Mouse (Mus musculus) brain, embryonic 14.5 days (tissue): ENCODE results near the gene 1700088E04Rik. TPM values are rescaled to one million over a fixed set of nuclear protein-coding genes. Genes with fewer than 3 reads are reported as not detected.

ENCODE experiments used
- DNase-seq: peaks from one replicate; pipeline ENCODE4 v3.0.0-alpha.2; 2011; ENCODE audit warnings: low read depth
- CTCF ChIP-seq: fragments of 200-500 bp; IDR thresholded peaks from 2 replicates; pipeline ENCODE4 v1.5.1; 2012; ENCODE audit warnings: inconsistent platforms, mild to moderate bottlenecking, moderate library complexity, borderline replicate concordance; ENCODE audit not compliant: insufficient read depth, insufficient read length; ENCODE audit errors: extremely low read depth
- POLR2A ChIP-seq: fragments of 200-500 bp; IDR thresholded peaks from 2 replicates; pipeline ENCODE4 v1.6.1; 2012; ENCODE audit warnings: mild to moderate bottlenecking, inconsistent platforms, borderline replicate concordance; ENCODE audit not compliant: poor library complexity, insufficient read depth, insufficient read length, severe bottlenecking; ENCODE audit errors: extremely low read depth
- polyA plus RNA-seq: library from polyadenylated mRNA; depleted of rRNA; stranded (reverse); fragments of >200 nt; gene quantifications from 2 replicates; pipeline ENCODE4 v1.2.3, GENCODE M21; 2012; rRNA removed

1700088E04Rik gene
- polyA plus RNA-seq, result 14.4 and 15.9 TPM in 2 replicates

DNA sequence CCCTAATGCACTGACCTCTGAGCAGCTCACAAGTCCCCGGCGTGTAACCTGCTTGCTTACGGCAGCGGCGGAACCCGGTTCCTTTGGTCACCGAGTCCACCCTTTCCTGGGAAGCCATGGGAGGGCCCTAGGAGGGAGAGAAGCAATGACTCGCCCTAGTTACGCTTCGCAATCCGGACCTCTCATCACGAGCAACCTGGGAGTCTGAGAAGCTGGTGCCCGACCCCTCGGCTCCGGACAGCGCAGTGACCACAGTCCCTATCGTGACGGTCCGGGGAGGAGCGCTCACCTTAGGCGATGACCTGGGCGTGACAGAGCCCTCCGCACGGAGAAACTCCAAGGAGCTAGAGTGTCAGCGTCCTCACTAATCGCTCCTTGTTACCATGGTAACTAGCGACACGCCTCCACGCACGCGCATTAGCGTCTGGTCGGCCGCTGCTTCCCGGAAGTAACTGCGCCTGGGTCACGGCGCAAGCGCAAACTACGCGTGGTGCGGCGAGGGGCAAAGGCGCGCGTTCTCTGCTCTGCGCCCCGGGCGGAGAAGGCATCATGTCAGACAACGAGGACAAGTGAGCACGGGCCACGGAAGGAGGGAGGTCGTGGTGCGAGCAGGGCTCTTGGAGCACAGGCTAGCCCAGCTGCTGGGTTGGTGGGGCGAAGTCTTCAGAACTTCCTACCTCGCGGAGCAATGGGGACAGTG is at the start of gene 1700088E04Rik, which contains the start of gene Polr2f:
1700088E04Rik (minus strand) TSS at position 388 of the 700 bp plus-strand sequence.
Polr2f (plus strand) TSS at position 144 of the 700 bp plus-strand sequence.
- TF ChIP-seq CTCF, result no peak
- peak; percentile 66; the same call in 1 of the 2 replicates for TF ChIP-seq POLR2A
- peak; percentile 98 for DNase-seq

DNA sequence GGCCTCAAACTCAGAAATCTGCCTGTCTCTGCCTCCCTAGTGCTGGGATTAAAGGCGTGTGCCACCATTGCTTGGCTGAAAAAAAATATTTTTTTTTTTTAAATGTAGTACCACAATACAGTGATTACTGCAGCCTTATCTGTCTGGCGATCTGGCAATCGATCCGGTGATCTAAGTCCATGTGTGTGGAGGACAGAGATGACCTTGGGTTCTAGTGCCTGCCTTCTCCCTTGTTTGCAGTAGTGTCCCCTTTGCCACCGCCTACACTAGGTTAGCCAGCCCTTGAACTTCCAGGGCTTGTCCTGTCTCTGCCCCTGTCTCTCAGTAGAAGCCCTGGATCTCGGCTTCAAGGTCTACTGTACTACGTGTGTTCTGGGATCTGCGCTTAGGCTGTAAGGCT is 46.8 kb upstream of the 1700088E04Rik start:
- TF ChIP-seq POLR2A, result no peak
- TF ChIP-seq CTCF, result no peak
- no peak for DNase-seq

DNA sequence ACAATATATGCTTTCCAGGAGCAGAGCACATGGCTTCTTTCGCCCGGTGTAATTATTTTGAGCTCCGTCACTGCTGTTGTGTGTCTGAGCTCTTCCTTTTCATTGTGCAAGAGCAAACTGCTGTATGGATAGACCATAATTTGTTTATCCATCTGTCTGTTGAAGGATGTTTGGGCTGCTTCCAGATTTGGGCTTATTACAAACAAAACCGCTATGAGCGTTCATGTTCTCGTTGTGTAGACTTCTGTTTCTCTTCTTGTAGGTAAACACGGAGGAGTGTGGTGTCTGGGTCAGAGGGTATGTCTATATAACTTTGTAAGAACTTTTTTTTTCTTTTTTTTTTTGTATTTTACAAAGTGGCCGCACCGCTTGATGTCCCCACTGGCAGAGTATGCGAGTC is 44.2 kb upstream of the 1700088E04Rik start:
- peak; percentile 21 for DNase-seq
- TF ChIP-seq POLR2A (no peak), CTCF (no peak)

DNA sequence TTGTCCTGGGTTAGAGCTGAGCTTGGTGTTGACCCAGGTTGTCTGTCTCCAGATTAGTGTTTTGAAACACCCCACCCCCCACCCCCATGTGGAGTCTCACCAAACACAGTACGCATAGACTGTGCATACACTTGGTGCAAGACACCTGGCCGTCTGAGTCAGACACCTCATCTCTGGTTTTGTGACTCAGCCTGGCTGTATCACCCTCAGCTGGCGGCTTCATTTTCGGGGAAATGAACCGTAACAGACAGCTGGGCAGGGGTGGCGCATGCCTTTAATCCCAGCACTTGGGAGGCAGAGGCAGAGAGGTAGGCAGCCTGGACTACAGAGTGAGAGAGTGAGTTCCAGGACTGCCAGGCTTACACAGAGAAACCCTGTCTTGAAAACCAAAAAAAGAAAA is 35.9 kb upstream of the 1700088E04Rik start:
- no peak for DNase-seq
- TF ChIP-seq CTCF (no peak), POLR2A (no peak)

DNA sequence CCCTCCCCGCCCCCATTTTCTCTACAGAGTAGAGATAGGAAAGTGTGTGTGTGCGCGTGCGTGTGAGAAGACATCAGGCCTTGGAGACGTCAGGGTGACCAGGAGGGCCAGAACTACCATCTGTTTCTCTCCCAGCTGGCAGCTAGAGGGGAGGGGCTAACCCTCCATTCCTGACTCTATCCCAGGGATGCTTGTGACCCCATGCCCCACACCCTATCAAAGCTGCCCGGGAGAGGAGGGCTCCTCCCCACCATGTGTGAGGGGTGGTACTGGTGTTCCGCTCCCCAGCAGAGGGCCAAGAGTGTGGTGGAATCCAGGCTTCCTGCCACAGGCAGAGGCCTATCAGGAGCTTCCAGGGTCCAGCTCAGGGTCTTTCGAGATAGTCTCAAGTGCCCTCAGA is 25.7 kb upstream of the 1700088E04Rik start:
- TF ChIP-seq CTCF (no peak), POLR2A (no peak)
- peak; percentile 33 for DNase-seq

DNA sequence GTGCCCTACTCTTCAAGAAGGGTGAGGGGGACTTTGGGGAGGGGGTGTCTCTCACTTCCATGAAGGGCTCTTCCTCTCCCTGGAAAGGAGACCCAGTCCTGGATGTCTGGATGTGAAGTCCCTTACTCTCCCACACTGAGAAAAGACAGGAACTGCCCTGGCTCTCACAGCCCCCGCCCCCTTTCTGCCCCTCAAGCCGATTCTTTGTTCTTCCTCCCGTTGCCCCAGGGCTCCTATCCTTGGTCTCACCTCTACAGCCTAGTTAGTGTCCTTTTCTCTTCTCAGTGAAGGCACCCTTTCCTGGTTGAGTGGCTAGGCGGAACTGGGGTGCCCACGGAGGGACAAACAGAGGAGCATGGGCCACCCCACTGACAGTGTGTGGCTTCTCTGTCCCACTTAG is 24.1 kb upstream of the 1700088E04Rik start, which contains the start of gene Sox10:
Sox10 (minus strand) TSS at position 101 of the 400 bp plus-strand sequence.
- no peak for DNase-seq
- TF ChIP-seq POLR2A, result no peak

DNA sequence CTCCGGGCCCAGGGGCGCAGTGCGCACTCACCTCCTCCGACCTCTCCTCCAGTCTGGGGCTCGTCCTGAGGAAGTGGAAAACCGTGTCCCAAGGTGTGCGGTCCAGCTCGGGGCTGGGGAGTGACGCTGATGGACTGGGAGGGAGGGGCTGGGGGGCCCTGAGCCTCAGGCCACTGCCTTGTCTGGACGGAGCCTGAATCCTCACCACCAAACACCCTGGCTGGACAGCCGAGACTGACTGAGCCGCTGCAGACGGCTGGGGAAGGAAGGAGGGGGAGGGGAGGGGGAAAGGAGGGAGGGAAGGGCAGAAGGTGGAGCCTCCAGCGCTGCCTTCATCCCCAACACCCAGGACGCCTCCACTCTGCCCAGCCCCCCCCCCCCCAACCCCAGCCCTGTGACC is 23.2 kb upstream of the 1700088E04Rik start:
- DNase-seq, result no peak
- TF ChIP-seq POLR2A, result no peak
- TF ChIP-seq CTCF, result no peak

DNA sequence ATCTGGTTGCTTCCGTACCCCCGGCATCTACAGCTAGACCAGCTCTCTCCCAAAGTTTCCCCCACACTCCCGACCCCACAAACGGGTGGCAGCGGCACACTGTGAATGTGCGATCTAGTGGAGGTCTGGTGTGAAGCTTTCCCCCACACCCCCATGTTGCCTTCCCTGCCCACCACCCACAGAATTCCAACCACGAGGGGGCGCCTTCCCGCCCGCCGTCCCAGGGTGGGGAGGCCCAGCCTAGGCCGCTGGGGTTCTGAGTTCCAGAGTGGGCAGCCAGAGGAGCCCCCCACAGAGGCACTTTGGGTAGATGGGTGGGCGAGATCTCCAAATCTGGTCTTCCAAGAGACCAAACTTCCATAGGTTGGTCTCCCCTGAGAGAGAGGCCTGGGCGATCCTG is 21.8 kb upstream of the 1700088E04Rik start:
- no peak for DNase-seq
- TF ChIP-seq POLR2A (no peak), CTCF (0 out of 2 replicates have a peak, but pooled peaks have one; percentile 0)

DNA sequence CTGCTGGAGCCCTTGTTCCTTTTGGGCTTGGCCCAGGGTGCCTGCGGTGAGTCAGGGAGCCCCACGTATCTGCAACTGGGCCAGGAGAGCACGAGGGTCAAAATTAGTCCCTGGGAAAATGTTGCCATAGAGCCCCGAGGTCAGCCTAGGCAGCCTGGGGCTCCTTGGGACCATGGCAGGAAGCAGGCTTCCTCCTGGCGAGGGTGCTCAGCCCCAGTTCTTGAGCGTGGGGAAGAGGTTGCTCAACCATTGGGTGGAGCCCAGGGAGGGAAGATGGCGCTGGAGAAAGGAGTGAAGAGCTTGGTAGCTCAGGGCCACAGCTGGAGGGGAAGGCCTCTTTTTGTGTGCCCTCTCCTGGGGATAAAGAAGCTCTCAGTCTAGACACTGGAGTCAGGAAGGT is 21.2 kb upstream of the 1700088E04Rik start:
- no peak for TF ChIP-seq POLR2A
- TF ChIP-seq CTCF, result no peak
- no peak for DNase-seq

DNA sequence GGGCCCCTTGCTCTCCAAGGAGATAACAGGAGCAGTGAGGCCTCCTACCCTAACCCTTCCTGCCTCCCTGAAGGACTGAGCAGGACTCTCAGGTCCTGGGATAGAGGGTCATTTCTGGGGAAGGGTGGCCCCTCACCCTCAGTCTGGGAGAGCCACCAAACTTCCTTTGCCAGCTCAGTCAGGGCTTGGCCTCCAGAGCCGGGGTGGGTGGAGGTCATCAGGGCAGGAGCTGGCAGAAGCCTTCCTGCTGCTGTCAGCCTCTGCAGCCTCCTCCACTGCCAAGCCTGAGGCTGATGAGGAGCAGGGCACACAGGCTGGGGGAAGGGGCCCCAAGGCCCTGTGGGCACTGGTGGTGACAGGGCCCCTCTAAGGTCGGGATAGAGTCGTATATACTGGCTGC is 14.5 kb upstream of the 1700088E04Rik start:
- DNase-seq, result no peak
- TF ChIP-seq CTCF (no peak), POLR2A (no peak)

DNA sequence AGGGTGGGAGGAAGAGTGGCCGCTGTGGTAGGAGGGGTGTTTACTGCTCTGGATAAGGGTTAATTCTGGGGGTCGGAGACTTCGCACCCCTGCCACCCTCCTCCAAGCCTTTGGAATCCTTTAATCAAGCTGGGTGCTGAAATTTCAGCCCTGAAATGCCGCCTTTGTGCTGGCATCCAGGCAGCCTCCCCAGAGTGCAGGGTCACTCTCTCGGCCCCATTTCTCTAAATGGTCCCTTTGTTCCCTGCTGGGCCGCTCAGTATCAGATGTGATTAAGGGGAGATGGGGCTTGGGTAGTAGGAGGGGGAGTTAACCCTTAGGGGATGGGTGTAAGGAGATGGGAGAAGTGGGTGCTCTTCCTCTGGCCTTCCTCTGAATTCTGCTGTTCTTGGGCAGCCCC is 11.7 kb upstream of the 1700088E04Rik start:
- TF ChIP-seq POLR2A, result no peak
- TF ChIP-seq CTCF, result no peak
- DNase-seq, result peak; percentile 37

DNA sequence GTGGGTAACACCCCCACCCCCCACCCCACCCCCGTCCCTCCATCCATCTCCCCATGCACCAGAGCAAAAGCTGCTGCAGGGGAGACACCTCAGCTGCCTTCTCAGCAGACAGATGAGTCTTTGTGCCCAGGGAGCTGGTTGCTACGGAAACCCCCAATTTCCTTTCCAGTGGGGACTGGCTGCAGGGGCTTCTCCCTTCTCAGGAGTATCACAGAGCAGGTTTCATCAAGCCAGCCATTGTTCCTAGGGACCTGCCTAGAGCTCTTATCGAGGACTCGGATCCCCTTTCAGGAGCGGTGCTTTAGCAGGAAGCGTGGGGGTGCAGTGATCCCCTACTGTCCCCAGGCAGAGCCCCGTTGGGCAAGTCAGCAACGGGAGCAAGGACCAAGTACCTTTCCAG is 10.8 kb upstream of the 1700088E04Rik start:
- peak; percentile 79 for DNase-seq
- TF ChIP-seq CTCF, result no peak
- no peak for TF ChIP-seq POLR2A
